Mouse (Mus musculus) embryonic facial prominence, embryonic 12.5 days (tissue): ENCODE measurements around the gene Dvl2. TPM values are rescaled to one million over a fixed set of nuclear protein-coding genes. Genes with fewer than 3 reads are reported as not detected.

Experiments used
- ATAC-seq: fragments of 200-750 bp; cut with Nextera tagmentation; 2 replicates; pipeline ENCODE4 v1.8.0; 2017; ENCODE audit not compliant: insufficient number of reproducible peaks, insufficient read depth, low FRiP score, low TSS enrichment
- H3K27ac ChIP-seq: fragments of 300-500 bp; sonication (generic); 2 replicates; pipeline ENCODE4 v1.5.1; 2016; ENCODE audit warnings: mild to moderate bottlenecking
- H3K27me3 ChIP-seq: fragments of 300-500 bp; sonication (generic); 2 replicates; pipeline ENCODE4 v1.6.1; 2016; ENCODE audit warnings: mild to moderate bottlenecking, moderate library complexity
- H3K36me3 ChIP-seq: fragments of 300-500 bp; sonication (generic); 2 replicates; pipeline ENCODE4 v1.6.1; 2016; ENCODE audit warnings: mild to moderate bottlenecking
- H3K4me1 ChIP-seq: fragments of 300-500 bp; sonication (generic); 2 replicates; pipeline ENCODE4 v1.6.1; 2016
- H3K4me2 ChIP-seq: fragments of 300-500 bp; sonication (generic); replicated peaks from 2 replicates; pipeline ENCODE4 v1.6.1; 2016; ENCODE audit warnings: mild to moderate bottlenecking, moderate library complexity
- H3K4me3 ChIP-seq: fragments of 300-500 bp; sonication (generic); 2 replicates; pipeline ENCODE4 v1.5.1; 2016; ENCODE audit warnings: mild to moderate bottlenecking
- H3K9ac ChIP-seq: fragments of 300-500 bp; sonication (generic); 2 replicates; pipeline ENCODE4 v1.6.1; 2016; ENCODE audit warnings: mild to moderate bottlenecking, moderate library complexity
- H3K9me3 ChIP-seq: fragments of 300-500 bp; sonication (generic); 2 replicates; pipeline ENCODE4 v1.6.1; 2016; ENCODE audit warnings: mild to moderate bottlenecking, moderate library complexity
- WGBS: fragments of 180-500 bp; shearing (Covaris S2); methylation state at CpG from one replicate; pipeline ENCODE4 v1.1.7; 2016; 5-methylcytosine and 5-hydroxymethylcytosine counted together
- polyA plus RNA-seq: library from polyadenylated mRNA; unstranded; fragments of >200 nt; fragmentation: Nextera tagmentation; extraction: Ambion mirVana; gene quantifications from 2 replicates; pipeline ENCODE4 v1.2.1, GENCODE M21; 2016

Gene Dvl2
- polyA plus RNA-seq, 1 experiment from 2014 or later = 67.2 TPM

GRCm38 (mm10) chr11:69966006-69966859 is 34.2 kb upstream of the Dvl2 start:
- H3K4me3 ChIP-seq = peak overlapping the region; percentile 37
- 1% methylated on average over 59 of the region's 59 CpGs for WGBS
- H3K9me3 ChIP-seq = no peaks in the 10 kb centered on the region
- peaks cover 32% of the 10 kb centered on the region for H3K36me3 ChIP-seq
- peak overlapping the region; percentile 53 for H3K4me2 ChIP-seq
- 0 out of 2 replicates have a peak overlapping the region, but pooled peaks have one; percentile 25 for H3K27ac ChIP-seq
- 0 out of 2 replicates have a peak, but pooled peaks have one; percentile 23 for ATAC-seq
- H3K27me3 ChIP-seq = peaks cover 67% of the 10 kb centered on the region
- H3K9ac ChIP-seq = peak overlapping the region; percentile 21; the same call in 1 of the 2 replicates
- peaks cover 8% of the 10 kb centered on the region; the same call in 1 of the 2 replicates for H3K4me1 ChIP-seq

- Histone ChIP-seq H3K27me3 (peaks cover 60% of the 10 kb centered on the region), H3K4me2 (peak overlapping the region; percentile 53), H3K36me3 (peaks cover 33% of the 10 kb centered on the region), H3K4me1 (peaks cover 8% of the 10 kb centered on the region; the same call in 1 of the 2 replicates), H3K9me3 (no peaks in the 10 kb centered on the region), H3K4me3 (peak overlapping the region; percentile 37), H3K9ac (peak overlapping the region; percentile 21; the same call in 1 of the 2 replicates), H3K27ac (no peak overlapping the region)
- WGBS = 37% methylated on average over 17 of the region's 17 CpGs
- no peak for ATAC-seq
These were observed 33.4 kb upstream of the Dvl2 start for GRCm38 (mm10) chr11:69966860-69967517.

GRCm38 (mm10) chr11:69968793-69969192 is 31.6 kb upstream of the Dvl2 start:
- no peak for ATAC-seq
- H3K4me2 ChIP-seq = no peak overlapping the region
- H3K9me3 ChIP-seq = no peaks in the 10 kb centered on the region
- no peak overlapping the region for H3K27ac ChIP-seq
- H3K9ac ChIP-seq = no peak overlapping the region
- H3K4me3 ChIP-seq = no peak overlapping the region
- H3K4me1 ChIP-seq = peaks cover 8% of the 10 kb centered on the region; the same call in 1 of the 2 replicates
- 81% methylated on average over 4 of the region's 4 CpGs for WGBS
- peaks cover 43% of the 10 kb centered on the region for H3K27me3 ChIP-seq
- H3K36me3 ChIP-seq = peaks cover 49% of the 10 kb centered on the region

- H3K27me3 ChIP-seq = peaks cover 29% of the 10 kb centered on the region
- peaks cover 7% of the 10 kb centered on the region; the same call in 1 of the 2 replicates for H3K4me1 ChIP-seq
- WGBS = 80% methylated on average over 6 of the region's 6 CpGs
- no peak overlapping the region for H3K27ac ChIP-seq
- H3K9me3 ChIP-seq = no peaks in the 10 kb centered on the region
- H3K4me2 ChIP-seq = no peak overlapping the region
- no peak overlapping the region for H3K9ac ChIP-seq
- no peak overlapping the region for H3K4me3 ChIP-seq
- peaks cover 62% of the 10 kb centered on the region for H3K36me3 ChIP-seq
- ATAC-seq = no peak
These were observed 30.2 kb upstream of the Dvl2 start for GRCm38 (mm10) chr11:69970222-69970621.

- no peak overlapping the region for H3K4me3 ChIP-seq
- no peak overlapping the region for H3K4me2 ChIP-seq
- H3K36me3 ChIP-seq = peaks cover 68% of the 10 kb centered on the region
- H3K27me3 ChIP-seq = peaks cover 24% of the 10 kb centered on the region
- no peak for ATAC-seq
- no peak overlapping the region for H3K27ac ChIP-seq
- 80% methylated on average over 3 of the region's 3 CpGs for WGBS
- no peaks in the 10 kb centered on the region for H3K9me3 ChIP-seq
- peaks cover 4% of the 10 kb centered on the region; the same call in 1 of the 2 replicates for H3K4me1 ChIP-seq
- no peak overlapping the region for H3K9ac ChIP-seq
These were observed 29.6 kb upstream of the Dvl2 start for GRCm38 (mm10) chr11:69970775-69971174.

GRCm38 (mm10) chr11:69974907-69975306 is 25.5 kb upstream of the Dvl2 start:
- WGBS = 91% methylated on average over 2 of the region's 2 CpGs
- H3K9ac ChIP-seq = no peak overlapping the region
- H3K4me3 ChIP-seq = no peak overlapping the region
- no peak overlapping the region for H3K4me2 ChIP-seq
- H3K9me3 ChIP-seq = no peaks in the 10 kb centered on the region
- H3K27ac ChIP-seq = no peak overlapping the region
- ATAC-seq = no peak
- H3K27me3 ChIP-seq = no peaks in the 10 kb centered on the region
- peaks cover 5% of the 10 kb centered on the region; the same call in 1 of the 2 replicates for H3K4me1 ChIP-seq
- peaks cover 69% of the 10 kb centered on the region for H3K36me3 ChIP-seq

GRCm38 (mm10) chr11:69976271-69976670 is 24.1 kb upstream of the Dvl2 start:
- ATAC-seq = no peak

GRCm38 (mm10) chr11:69979827-69980195 is 20.6 kb upstream of the Dvl2 start:
- WGBS = 2% methylated on average over 16 of the region's 16 CpGs
- Histone ChIP-seq H3K27ac (peak overlapping the region; percentile 99), H3K4me2 (peak overlapping the region; percentile 78), H3K9ac (peak overlapping the region; percentile 99), H3K36me3 (peaks cover 45% of the 10 kb centered on the region), H3K9me3 (no peaks in the 10 kb centered on the region), H3K4me1 (peaks cover 20% of the 10 kb centered on the region), H3K4me3 (peak overlapping the region; percentile 99), H3K27me3 (no peaks in the 10 kb centered on the region)
- ATAC-seq = no peak; the same call in 1 of the 2 replicates

More at GRCm38 (mm10) chr11:69976271-69976670, 24.1 kb upstream of the Dvl2 start:
- Histone ChIP-seq H3K36me3 (peaks cover 60% of the 10 kb centered on the region), H3K27ac (no peak overlapping the region), H3K4me2 (no peak overlapping the region), H3K4me3 (no peak overlapping the region), H3K27me3 (no peaks in the 10 kb centered on the region), H3K9me3 (no peaks in the 10 kb centered on the region), H3K9ac (no peak overlapping the region), H3K4me1 (peaks cover 5% of the 10 kb centered on the region; the same call in 1 of the 2 replicates)
- WGBS = 83% methylated on average over 4 of the region's 4 CpGs

- Histone ChIP-seq H3K4me1 (peaks cover 20% of the 10 kb centered on the region), H3K9me3 (no peaks in the 10 kb centered on the region), H3K4me3 (peak overlapping the region; percentile 99), H3K4me2 (peak overlapping the region; percentile 78), H3K9ac (peak overlapping the region; percentile 99), H3K36me3 (peaks cover 45% of the 10 kb centered on the region), H3K27me3 (no peaks in the 10 kb centered on the region), H3K27ac (peak overlapping the region; percentile 99)
- WGBS = under 1% methylated on average over 48 of the region's 60 CpGs
- ATAC-seq = peak; percentile 91
These were observed 19.9 kb upstream of the Dvl2 start for GRCm38 (mm10) chr11:69980196-69981140.

- Histone ChIP-seq H3K4me1 (peaks cover 20% of the 10 kb centered on the region), H3K4me3 (peak within 1 kb of the TSS; percentile 99), H3K9ac (peak within 1 kb of the TSS; percentile 99), H3K27ac (peak within 1 kb of the TSS; percentile 99), H3K9me3 (no peaks in the 10 kb centered on the region), H3K36me3 (peaks cover 42% of the 10 kb centered on the region), H3K4me2 (peak within 1 kb of the TSS; percentile 78), H3K27me3 (no peaks in the 10 kb centered on the region)
- ATAC-seq = no peak; the same call in 1 of the 2 replicates
- WGBS = under 1% methylated on average over 43 of the region's 43 CpGs
These were observed 19.1 kb upstream of the Dvl2 start, which contains the start of gene Ctdnep1 for GRCm38 (mm10) chr11:69981141-69981762. Gene Ctdnep1 (plus strand): TSS chr11:69981156.
